Mouse (Mus musculus): Measurements from ENCODE around the gene Tra2b. TPM values are rescaled to one million over a fixed set of nuclear protein-coding genes. Genes with fewer than 3 reads are reported as not detected.
"Not testable (repeated sequence)": the region's sequence is repeated elsewhere in the genome, so short reads cannot be mapped to it uniquely, and the experiment has no call there.

Gene Tra2b
- 10 to 100 TPM; 51.9 to 62.9 TPM for total RNA-seq (2021)
- long read RNA-seq, experiment 1, transcript Tra2b-204 (9 exons, 3,403 nt): major isoform, 15 of 20 reads
- long read RNA-seq, experiment 1, partial matches to known transcripts: 0 of 20 reads
- long read RNA-seq, experiment 1, other reads (novel, unspliced or antisense): 4 of 20 reads
- long read RNA-seq, experiment 2, transcript Tra2b-204 (9 exons, 3,403 nt): major isoform, 7 of 13 reads
- long read RNA-seq, experiment 2, partial matches to known transcripts: 3 of 13 reads
- long read RNA-seq, experiment 2, other reads (novel, unspliced or antisense): 3 of 13 reads

DNA sequence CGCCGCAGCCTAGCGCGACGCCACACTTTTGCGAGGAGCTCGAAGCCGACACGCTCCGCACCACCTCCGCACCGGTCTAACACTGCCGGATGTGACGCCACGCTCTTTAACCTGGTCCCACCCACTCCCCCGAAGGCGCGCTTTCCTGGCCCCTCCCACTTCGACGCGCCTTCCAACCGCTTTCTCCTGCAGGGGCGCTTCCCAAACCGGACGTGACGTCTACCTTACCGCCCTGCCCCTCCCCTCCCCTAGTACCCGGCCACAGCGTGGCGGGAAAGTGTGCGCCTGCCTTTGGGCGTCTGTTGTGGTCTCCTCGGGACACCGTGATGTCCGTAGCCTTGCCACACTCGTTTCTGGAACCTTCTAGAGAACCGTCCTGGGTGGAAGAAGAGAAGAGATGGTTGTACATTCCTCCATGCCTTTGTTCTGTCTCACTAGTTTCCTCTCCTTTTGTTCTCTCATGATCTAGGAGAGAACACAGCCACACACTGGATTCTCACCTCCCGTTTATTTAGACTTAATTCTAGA is at the start of gene Tra2b:
Tra2b (minus strand) TSS at position 157 of the 528 bp plus-strand sequence.
- intact Hi-C loops (cut with DNase I): loop anchor here (2.0 to 10.0 kb wide), 2 partner anchors 103 to 251 kb away; partner anchors contain the start of gene Igf2bp2
- peak; percentile 97 to 98 for DNase-seq

DNA sequence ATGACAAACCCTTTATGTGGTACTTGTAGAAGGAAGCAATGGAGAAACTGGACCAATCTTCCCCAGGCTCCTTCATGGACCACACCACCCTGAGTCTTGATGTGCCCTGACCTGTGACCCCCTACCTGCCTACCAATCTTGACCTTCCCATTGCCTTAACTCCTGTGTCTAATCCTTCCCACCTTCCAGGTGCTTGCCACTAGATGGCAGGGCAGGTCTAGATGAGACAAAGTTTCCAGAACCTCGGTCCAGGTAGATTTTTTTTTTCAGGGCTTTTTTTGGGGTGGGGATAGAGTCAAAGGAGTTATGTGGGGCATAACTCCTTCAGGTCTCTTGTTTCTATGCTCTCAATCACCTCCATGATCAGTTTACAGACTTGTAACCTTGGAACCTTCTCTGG is 44.8 kb upstream of the Tra2b start:
- intact Hi-C loops (cut with DNase I): loop anchor here (2.0 kb wide), 2 partner anchors 238 to 266 kb away; no protein-coding TSS in a partner anchor
- peak; percentile 48 to 56 for DNase-seq

DNA sequence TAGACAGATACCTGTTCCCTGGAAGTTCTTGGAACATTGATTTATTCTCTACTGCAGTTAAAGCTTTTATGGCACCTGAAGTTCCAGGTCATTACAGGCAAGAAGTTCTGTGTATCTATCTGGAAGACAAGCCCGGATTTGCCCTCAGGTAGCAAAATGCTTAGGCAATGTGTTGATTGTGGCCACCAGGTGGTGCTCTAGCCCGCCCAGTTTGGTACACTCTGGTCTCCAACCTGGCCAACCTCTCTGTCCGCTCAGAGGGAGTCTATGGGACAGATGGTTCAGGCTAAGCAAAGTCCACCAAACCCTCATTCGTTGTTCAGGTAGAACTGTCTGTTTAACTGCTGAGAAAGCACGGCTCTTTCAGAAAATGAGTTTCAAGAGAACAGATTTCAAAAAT is 36.8 kb upstream of the Tra2b start:
- intact Hi-C loops (cut with DNase I): loop anchor here (2.0 kb wide), 2 partner anchors 248 to 506 kb away; no protein-coding TSS in a partner anchor
- DNase-seq: peak; percentile 76 to 86

DNA sequence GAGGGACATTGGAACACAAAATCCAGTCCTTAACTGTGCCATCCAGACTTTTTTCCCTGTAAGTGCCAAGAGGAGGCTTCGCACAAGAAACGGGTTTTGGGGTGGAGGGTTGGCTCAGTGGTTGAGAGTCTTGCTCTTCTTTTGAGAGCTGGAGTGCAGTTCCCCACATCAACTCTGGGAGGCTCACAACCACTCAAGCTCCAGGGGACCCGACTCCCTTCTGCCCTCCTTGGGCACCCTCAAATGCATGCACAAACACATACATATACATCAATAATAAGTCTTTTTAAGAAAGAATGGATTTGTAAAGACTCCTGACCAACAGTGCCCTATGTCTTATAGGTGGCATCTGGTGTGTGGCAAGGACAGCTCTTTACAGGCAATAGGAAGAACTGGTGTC is 35.6 kb upstream of the Tra2b start:
- no peak for DNase-seq
- intact Hi-C loops (cut with DNase I): no loop called here

DNA sequence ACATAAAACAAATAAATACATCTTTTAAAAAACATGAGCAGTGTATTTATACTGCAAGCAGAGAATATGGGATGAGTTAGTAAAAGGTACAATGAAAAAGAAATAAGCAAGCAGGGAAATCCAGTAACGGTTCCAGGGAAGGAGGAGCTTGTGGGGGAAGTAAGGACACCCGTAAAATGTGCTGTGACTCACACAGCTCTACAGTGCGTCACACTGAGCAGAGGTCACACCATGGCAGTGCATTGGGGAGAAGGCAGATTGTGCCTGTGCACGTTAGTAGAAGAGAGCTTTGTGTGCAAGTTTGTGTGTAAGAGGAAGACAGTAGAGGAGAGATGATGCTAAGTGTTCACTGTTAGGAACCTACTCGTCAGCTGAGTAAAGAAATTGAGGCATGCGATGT is 31.1 kb upstream of the Tra2b start:
- intact Hi-C loops (cut with DNase I): loop anchor here (10.0 kb wide), 1 partner anchor 462 kb away; no protein-coding TSS in a partner anchor
- no peak for DNase-seq

DNA sequence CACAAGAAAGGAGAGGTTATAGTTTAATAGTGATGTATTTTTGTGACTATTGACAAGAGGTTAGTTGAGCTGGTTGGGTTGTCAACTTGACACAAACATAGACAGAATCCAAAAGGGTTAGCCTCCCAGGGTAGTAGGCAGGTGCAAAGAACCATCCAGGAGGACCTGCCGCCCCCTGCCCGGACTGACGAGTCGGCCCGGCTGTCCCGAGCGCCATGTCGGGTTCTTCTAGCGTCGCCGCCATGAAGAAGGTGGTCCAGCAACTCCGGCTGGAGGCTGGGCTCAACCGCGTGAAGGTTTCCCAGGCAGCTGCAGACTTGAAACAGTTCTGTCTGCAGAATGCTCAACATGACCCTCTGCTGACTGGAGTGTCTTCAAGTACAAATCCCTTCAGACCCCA is 29.0 kb upstream of the Tra2b start:
- intact Hi-C loops (cut with DNase I): loop anchor here (5.0 to 10.0 kb wide), 2 partner anchors 188 to 460 kb away; no protein-coding TSS in a partner anchor

DNA sequence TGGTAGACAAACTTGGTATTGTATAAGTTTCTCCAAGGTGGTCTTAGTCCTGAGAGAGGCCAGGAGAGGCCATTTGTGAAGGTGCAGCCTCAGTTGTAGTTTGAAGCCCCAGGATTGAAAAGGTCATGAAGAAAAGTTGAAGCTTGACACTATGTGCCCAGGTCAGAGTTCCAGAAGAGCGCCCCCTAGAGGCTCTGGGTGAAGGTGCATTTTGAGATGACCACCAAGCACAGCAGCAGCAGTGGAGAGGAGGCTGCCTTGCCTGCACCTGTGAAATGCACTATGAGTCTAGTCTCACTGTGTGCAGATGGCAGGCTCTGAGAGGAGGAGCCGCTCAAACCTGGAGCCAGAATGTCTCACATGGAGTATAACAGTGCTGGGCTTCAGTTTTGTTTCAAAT is 27.8 kb upstream of the Tra2b start:
- intact Hi-C loops (cut with DNase I): loop anchor here (5.0 to 10.0 kb wide), 2 partner anchors 186 to 459 kb away; no protein-coding TSS in a partner anchor
- no peak for DNase-seq

More for the DNA sequence above, 29.0 kb upstream of the Tra2b start:
- not testable (repeated sequence) for DNase-seq

DNA sequence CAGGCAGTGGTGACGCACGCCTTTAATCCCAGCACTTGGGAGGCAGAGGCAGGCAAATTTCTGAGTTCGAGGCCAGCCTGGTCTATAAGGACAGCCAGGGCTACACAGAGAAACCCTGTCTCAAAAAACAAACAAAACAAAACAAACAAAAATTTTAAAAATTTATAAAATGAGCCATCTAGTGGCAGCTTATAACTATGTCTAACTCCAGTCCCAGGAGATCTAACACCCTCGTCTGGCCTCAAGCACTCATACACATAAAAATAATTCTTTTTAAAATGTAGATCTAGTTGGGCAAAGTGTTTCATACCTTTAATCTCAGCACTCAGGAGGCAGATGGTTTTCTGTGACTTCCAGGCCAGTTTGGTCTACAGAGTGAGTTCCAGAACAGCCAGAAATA is 26.6 kb upstream of the Tra2b start:
- intact Hi-C loops (cut with DNase I): loop anchor here (5.0 to 10.0 kb wide), 2 partner anchors 185 to 458 kb away; no protein-coding TSS in a partner anchor
- no peak for DNase-seq

DNA sequence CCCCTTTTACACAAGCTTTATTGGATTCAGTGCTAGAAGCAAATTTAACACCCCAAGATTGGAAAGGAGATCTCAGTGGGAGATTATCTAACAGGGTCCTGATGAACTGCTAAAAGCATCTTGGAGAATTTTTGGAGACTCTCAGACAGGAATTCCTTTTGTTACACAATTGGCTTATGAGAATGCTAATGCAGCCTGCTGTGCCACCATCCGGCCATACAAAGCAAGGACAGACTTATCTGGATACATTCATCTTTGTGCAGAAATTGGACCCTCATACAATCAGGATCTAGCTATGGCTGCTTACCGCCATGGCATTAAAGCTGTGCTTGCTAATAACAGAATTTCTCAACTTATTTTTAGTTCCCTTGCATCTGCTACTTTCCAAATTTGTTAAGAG is 23.8 kb upstream of the Tra2b start:
- DNase-seq: no peak
- intact Hi-C loops (cut with DNase I): loop anchor here (5.0 to 10.0 kb wide), 2 partner anchors 182 to 455 kb away; no protein-coding TSS in a partner anchor

DNA sequence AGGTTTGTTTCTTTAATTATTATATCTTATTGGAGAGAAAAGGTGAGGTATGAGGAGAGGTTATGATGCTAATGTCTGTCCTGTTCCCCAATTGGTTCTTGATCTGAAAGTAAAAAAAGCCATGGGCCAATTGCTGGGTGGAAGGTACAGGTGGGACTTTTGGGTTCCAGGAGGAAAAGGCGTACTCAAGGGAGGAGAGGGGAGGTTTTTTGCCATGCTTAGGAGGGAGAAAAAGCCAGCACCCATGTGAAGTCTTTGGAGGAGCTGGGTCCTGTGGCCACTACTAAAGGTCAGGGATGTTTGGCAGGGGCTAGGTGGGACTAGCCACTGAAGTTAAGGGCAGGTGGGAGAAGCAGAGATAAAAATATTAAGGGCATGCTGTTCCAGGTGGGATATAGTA is 21.2 kb upstream of the Tra2b start:
- intact Hi-C loops (cut with DNase I): no loop called here
- DNase-seq: no peak

DNA sequence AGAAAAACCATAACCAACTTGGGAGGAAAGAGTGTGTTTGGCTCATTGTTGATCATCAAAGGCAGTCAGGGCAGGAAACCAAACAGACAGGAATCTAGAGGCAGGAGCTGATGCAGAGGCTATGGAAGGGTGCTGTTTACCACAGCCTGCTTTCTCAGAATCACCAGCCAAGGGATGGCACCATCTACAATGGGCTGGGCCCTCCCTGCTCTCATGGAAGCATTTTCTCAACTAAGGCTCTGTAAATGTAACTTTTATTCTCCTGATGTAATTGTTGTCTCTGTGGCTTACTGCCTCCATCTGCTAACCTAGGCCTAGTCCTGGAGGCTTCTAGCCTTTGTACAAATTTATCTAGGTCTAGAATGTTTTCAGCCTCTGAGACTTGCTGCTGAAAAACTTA is 10.7 kb upstream of the Tra2b start:
- intact Hi-C loops (cut with DNase I): no loop called here

DNA sequence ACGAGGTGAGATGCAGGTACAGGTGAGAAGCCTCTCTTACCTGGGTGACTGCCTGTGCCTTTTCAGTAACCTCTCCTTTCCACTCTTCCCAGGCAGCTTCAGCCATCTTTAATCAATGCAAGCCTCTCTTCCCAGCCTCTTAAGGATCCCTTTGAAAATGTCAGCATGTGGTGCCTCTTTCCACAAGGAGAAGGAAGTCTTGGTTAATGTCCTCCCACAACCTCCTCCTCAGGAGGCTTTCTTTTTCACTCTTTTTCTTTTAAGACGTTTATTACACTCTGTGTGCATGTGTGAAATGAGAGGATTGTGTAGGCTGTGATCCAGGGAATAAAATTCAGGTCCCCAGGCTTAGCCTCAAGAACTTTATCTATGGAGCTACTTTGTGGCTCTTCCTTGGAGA is 9.3 kb upstream of the Tra2b start:
- no peak for DNase-seq
- intact Hi-C loops (cut with DNase I): no loop called here

More for the DNA sequence above, 10.7 kb upstream of the Tra2b start:
- DNase-seq: no peak

DNA sequence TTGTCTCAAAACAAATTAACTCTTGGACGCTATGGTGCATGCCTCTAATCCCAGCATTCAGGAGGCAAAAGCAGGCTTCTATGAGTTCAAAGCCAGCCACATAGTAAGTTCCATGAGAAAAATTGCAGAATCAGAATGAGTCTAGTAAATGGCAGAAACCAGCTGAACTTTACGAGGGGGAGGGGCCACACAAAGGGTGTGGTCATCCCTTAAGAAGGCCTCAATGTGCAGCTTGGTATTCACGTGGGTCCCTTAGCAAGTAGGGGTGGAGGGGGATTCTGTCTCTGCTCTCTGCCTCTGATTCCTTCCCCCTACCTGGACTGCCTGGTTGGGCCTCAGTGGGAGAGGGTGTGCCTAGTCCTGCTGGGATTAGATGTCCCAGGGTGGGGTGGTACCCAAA is 4.7 kb upstream of the Tra2b start:
- no peak for DNase-seq
- intact Hi-C loops (cut with DNase I): no loop called here

DNA sequence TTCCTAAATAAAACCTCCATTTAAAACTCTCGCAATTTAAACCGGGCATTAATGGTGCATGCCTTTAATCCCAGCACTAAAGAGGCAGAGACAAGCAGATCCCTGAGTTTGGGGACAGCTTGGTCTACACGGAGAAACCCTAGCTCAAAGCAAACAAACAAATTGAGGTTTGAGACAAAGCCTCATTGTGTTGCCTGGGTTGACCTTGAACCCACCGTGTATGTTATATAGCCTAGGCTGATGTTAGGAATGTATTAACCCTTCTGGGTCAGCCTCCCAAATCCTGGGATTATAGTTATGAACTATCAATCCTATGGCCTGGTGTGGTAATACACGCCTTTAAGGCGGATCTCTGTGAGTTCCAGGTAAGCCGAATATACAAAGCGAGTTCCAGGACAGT is 579 bp upstream of the Tra2b start:
- intact Hi-C loops (cut with DNase I): loop anchor here (10.0 kb wide), 1 partner anchor 252 kb away; no protein-coding TSS in a partner anchor
- DNase-seq: no peak

DNA sequence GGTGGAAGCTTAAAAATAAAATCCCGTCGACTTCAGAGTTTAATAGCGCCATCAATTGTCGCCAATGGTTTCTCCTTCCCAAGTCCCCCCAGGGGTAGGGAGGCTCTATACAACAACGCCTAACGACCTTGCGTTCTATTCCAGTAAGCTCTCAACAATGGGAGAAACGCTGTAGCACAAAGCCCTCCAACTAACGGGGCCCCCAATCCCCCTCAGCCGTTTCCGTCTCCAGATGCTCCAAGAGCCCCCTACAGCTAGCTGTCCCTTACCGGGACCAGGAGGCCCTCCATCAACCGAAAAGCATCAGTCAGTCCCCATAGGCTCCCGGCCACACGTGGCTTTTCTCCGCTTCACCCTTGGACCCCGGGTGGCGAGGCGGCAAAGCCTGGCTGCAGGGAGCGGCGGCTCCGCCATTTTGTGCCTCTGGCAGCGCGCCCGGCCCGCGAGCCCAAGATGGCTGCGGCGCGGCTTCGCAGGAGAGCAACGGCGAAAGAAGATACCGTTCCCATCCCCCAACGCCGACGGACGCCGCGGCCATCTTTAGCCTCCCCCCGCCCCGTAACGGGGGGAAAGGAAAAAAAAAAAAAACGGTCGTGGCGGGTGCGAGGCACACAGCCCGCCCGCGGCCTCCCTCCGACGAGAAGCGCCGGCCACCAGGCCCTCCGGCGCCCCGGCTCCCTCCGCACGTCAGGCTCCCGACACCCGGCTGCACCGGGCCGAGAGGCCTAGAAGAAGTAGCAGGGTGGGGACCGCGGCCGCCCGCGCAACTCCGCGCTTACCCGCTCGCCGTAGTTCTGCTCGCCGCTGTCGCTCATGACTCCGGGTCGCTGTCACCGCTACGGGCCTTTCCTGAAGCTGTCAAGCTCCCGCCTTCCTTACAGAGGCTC is 600 bp downstream of the Tra2b start:
- intact Hi-C loops (cut with DNase I): loop anchor here (2.0 to 10.0 kb wide), 2 partner anchors 102 to 250 kb away; partner anchors contain the start of gene Igf2bp2

DNA sequence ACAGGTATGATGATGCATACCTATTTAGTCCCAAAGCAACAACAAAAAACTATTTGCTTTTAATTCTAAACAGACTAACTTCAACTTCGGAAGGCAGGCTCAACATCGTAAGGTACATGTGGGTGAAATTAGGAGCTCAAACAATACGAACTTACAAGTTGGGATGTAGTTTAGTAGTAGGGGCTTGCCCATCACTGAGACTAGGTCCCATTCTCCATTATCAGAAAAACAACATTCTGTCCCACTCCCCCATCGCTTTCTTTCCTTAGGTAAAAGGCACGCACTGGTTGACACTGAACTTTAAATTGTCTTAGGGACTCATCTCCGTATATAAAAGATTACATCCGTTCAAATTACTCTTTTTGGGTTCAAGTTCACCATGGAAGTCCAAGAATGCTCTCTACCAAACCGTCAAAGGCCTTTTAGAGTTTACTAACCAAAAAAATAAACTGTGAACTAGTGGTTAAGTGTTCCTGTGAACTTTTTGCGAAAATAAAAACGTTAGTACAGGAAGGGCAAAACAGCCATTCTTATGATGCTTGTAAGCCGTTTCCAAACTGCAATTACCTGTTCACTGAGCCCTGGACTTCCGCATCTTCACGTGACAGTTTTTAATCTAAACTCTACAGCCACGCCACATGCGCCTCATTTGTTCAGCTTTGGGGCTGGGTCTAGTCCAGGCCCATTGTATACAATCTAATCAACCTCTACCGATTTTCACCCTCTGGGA is 1.4 kb downstream of the Tra2b start:
- DNase-seq: no peak
- intact Hi-C loops (cut with DNase I): loop anchor here (2.0 to 10.0 kb wide), 2 partner anchors 102 to 250 kb away; partner anchors contain the start of gene Igf2bp2

More for the DNA sequence above, 600 bp downstream of the Tra2b start:
- peak; percentile 91 to 94 for DNase-seq

DNA sequence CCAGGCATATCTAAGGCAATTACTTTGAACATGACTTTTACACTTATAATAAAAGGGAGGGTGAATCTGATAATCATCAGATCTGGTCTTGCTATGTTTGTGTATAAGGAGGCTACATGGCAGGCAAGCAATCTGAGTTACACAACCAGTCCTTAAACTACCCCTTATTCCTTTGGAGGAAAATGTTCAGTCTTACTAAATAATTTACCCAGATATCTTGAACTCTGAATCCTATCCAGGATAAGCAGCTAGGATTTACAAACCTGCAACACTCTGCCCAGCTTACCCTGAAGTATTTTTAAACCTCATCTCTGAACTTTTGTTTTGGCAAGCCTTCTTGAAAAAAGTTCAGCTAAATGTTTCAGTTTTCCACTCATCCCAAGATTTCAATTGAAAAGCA is 2.7 kb downstream of the Tra2b start:
- intact Hi-C loops (cut with DNase I): loop anchor here (10.0 kb wide), 1 partner anchor 248 kb away; no protein-coding TSS in a partner anchor

DNA sequence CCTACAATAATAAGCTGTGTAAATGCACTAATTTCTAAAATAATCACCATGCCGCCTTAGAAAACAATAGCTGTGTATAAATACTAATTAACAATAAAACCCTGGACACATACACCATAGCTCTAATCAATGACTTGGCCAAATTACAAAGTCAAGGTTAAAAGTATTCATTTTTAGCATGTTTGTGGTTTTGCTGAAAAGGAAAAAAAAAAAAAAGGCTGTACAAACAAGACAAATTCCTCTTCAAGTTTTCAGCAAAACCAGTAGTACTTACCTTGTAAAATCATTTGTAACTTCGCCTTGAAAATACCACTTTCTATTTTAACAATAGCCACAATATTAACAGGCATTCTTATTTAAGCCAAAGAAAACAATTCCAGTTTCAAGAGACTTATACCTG is 4.2 kb downstream of the Tra2b start:
- DNase-seq: no peak
- intact Hi-C loops (cut with DNase I): loop anchor here (10.0 kb wide), 1 partner anchor 247 kb away; no protein-coding TSS in a partner anchor

More for the DNA sequence above, 2.7 kb downstream of the Tra2b start:
- DNase-seq: no peak

DNA sequence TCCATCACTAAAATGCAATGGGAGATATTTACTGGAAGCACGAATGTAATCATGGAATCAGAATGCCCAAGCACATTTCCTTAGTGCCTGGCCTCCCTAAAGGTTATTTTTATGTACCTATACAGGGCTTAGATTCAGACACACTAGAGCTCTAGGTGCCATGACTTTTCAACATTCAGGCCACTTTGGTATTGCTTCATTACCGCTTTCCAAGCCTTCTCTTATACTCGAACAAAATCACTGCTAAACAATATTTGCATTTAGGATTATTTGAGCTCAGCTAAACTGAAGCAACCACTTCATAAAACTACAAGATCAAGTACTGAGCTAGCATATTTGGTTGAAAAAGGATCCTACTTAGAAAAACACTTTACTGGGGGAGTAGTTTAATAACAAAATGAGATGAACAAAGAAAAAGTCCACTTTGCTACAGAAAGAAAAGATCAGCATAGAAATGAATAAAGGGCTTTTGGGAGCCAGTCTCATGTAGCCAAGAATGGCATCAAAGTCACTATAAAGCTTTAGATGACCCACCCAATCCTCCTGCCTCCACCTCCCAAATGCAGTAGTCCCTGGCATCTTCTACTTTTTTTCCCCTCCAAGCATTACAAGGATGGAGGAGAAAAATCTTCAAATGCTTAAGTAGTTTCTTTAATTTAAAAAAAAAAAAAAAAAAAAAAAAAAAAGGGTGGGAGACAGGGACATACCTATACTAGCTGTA is 5.2 kb downstream of the Tra2b start:
- intact Hi-C loops (cut with DNase I): loop anchor here (10.0 kb wide), 1 partner anchor 246 kb away; no protein-coding TSS in a partner anchor
- DNase-seq: no peak
